Mouse (Mus musculus) cortical plate, adult 2 months (tissue): ENCODE measurements at regions not wholly inside any gene's neighbourhood (a gene's known extent, or its start where the extent isn't known, plus 50 kb on each side); places are given as distances from the start of the nearest gene placed in this dataset.

ENCODE experiments used
- H3K27ac ChIP-seq: fragments of 200-500 bp; 2 replicates; pipeline ENCODE4 v1.5.1; 2012; ENCODE audit warnings: low read length, control low read depth, inconsistent platforms; ENCODE audit not compliant: insufficient read depth
- H3K4me1 ChIP-seq: fragments of 200-500 bp; 2 replicates; pipeline ENCODE4 v1.6.1; 2011; ENCODE audit warnings: low read length; ENCODE audit not compliant: control insufficient read depth, insufficient read depth
- H3K4me3 ChIP-seq: fragments of 200-500 bp; 2 replicates; pipeline ENCODE4 v1.5.1; 2011; ENCODE audit warnings: mild to moderate bottlenecking, low read length, control low read depth; ENCODE audit not compliant: insufficient read depth
- CTCF ChIP-seq: fragments of 200-500 bp; IDR thresholded peaks from 2 replicates; pipeline ENCODE4 v1.5.1; 2011; ENCODE audit warnings: mild to moderate bottlenecking, control low read depth, low read length; ENCODE audit not compliant: insufficient read depth; ENCODE audit errors: extremely low read depth
- POLR2A ChIP-seq: fragments of 200-500 bp; IDR thresholded peaks from 2 replicates; pipeline ENCODE4 v1.6.1; 2011; ENCODE audit warnings: mild to moderate bottlenecking, low read length, control low read depth; ENCODE audit not compliant: insufficient read depth; ENCODE audit errors: extremely low read depth

DNA sequence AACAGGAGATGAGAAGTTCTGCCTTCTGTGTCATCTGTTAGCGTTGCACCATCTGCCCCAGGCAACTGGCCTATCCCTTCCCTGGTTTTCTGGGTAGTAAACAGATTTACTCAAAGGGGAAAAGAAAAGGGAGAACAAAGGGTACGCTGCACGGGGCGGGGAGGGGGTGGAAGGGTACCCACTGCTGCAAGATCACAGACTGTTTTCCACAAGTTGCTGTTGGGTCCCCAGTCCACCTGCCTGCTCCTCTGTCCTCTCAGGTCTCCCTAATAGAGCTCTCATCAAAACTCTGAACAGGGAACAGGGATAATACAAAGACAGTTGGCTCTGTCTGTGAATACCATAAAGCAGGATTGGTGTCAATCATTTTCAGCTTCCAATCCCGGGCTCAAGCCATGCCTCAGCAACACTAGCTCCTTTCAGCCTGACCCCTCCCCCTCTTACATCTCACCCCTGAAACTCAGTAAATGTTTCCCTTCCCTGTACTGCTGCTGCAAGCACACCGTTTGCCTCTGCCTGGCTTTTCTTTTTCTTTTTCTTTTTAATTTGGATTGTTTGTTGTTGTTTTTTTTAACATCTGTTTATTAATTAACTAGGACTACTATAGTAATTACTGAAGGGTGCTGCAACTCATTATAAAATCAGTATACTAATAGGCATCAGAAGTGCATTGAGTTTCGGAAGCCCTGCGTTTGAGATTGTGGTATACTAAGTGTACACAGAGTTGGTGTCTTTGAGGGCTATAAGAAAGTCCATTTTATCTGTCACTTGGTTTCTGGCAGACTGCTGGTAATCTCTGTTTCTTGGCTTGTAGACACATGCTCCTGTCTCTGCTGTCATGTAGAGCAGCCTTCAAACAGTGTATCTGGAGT lies 244.0 kb upstream of the Cited2 start:
- no peak overlapping the region for H3K27ac ChIP-seq
- TF ChIP-seq CTCF (no peak), POLR2A (no peak)

DNA sequence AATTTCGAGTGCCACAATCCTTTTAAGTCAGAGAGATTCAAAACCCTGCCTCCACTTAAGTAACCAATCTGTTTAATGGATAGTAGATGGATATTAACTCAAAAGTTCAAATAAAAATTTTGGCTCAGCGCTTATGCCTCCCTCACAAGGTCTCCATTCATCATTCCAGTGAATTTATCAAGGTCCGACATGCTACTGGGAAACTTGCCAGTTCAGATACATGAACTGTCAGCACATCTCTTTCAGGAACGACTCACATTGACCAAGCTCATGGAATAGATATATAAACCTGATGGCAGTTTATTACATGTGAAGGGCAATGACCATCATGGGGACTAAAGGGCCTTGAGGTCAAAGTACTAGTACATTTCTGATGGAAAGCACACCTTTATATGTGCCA lies 240.3 kb upstream of the Cited2 start:
- TF ChIP-seq CTCF = no peak
- no peak for TF ChIP-seq POLR2A
- Histone ChIP-seq H3K4me1 (peaks cover 1% of the 10 kb centered on the region; the same call in 1 of the 2 replicates), H3K27ac (no peak overlapping the region)

More for the DNA sequence above, 244.0 kb upstream of the Cited2 start:
- Histone ChIP-seq H3K4me1 (no peaks in the 10 kb centered on the region), H3K4me3 (no peak overlapping the region)

DNA sequence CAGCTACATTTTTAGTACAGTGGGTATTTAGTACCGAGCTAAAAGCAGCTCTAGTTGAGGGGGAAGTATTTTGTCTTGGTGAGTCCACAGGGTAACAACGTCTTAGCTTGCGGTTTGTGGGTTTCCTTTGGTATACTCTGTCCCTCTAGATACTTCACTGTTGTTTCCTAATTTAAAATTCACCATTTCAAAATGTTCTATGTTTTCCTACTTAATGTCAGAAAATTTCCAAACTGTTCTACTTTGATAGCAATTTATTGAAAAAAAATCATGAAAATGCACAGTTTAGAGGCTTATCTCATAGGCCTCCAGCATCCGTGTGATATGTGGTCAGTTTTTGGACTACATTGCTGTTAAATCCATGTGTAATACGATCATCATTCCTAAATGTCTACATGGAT lies 238.0 kb upstream of the Cited2 start:
- Histone ChIP-seq H3K4me1 (peaks cover 1% of the 10 kb centered on the region; the same call in 1 of the 2 replicates), H3K4me3 (no peak overlapping the region), H3K27ac (no peak overlapping the region)
- TF ChIP-seq CTCF = no peak
- TF ChIP-seq POLR2A = no peak

More for the DNA sequence above, 240.3 kb upstream of the Cited2 start:
- H3K4me3 ChIP-seq = no peak overlapping the region

DNA sequence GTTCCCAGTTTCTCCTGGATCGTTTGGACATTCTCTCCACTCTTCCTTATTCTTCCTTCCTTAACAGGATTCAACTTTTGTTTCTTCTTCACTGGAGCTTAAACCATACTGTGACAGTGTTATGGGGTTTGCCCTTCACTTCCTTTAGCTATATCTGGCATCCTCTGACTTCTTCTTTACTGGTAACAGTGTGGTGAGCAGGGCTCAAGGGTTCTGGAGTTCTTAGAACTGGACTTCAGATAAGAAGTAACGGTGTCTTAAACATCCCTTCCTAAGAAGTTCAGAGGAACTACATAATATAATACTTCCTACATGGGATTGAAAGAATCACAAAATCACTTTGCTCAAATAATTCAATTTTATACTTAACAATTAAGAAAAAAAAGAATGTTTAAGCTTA lies 237.5 kb upstream of the Cited2 start:
- Histone ChIP-seq H3K4me3 (no peak overlapping the region), H3K4me1 (peaks cover 1% of the 10 kb centered on the region; the same call in 1 of the 2 replicates), H3K27ac (no peak overlapping the region)
- TF ChIP-seq CTCF = no peak
- TF ChIP-seq POLR2A = no peak

DNA sequence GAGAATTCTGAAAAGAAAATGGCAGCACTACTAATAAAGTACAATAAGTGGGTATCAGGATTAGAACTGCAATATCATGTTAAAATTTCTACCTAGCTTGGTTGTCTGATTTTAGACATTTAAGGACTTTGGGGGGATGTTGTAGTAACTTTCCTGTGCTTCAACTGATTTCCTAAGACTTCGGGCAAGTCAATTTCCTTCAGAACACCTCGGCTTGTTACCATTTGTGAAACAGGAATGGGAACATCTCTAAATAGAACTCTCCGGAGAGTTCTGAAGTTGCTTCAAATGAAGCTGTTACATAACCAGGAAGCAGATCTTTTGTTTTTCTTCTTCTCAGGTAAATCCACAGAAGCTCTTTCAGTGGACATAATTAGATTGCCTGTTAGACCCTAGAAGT lies 237.0 kb upstream of the Cited2 start:
- Histone ChIP-seq H3K4me3 (no peak overlapping the region), H3K4me1 (peaks cover 1% of the 10 kb centered on the region; the same call in 1 of the 2 replicates), H3K27ac (no peak overlapping the region)
- TF ChIP-seq POLR2A = no peak
- TF ChIP-seq CTCF = no peak

DNA sequence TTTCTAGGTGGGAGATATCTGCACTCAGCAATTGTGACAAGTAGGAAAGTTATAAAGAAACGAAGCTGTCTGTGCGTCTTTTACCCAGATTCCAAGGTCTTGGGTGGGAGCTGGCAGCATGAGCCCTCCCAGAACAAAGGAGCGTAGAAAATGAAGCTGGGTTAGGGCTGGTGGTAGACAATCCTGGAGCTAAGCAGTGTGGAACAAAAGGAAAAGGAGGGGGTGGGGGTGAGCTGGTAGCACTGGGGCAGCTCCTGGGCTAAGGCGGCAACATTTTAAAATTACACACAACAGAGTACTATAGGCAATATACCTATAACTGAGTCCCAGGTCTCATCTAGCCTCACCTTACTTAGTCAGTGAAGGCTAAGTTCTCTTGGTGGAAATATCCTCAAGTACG lies 235.6 kb upstream of the Cited2 start:
- TF ChIP-seq POLR2A (no peak), CTCF (no peak)
- no peak overlapping the region for H3K4me3 ChIP-seq

DNA sequence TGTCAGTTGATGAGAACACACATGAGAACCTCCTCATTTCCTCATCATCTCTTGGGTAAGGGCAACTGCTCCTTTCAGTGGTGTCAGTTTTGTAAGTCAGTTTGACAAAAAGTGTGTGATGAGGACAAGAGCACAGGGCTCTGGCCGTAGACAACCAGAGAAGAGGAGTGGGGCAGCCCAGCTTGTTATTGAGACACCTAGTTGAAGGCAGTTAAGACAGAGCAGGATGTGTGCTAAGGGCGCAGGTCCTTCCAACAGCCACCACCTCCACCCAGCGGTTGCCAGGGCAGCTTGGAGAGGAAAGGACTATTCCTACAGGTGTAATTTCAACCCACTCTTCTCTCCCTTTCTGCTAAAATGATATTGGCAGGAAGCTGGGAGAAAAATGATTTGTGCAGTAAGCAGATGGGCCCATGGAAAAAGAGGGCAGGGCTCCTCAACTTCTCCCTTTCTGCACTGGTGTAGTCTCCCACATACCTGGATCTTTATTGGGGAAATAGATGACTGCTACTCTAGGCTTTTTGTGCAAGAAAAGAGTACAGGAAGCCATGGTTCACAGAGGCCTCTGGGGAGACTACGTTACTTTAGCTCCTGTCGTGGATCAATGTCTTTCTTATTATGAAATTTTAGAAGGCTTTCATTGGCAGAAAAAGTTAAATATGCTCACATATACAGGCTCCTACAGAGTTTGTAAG lies 231.3 kb upstream of the Cited2 start:
- H3K4me3 ChIP-seq = no peak overlapping the region
- TF ChIP-seq POLR2A = no peak
- no peak for TF ChIP-seq CTCF
- no peaks in the 10 kb centered on the region for H3K4me1 ChIP-seq
- no peak overlapping the region for H3K27ac ChIP-seq

More for the DNA sequence above, 235.6 kb upstream of the Cited2 start:
- H3K4me1 ChIP-seq = peaks cover 1% of the 10 kb centered on the region; the same call in 1 of the 2 replicates
- no peak overlapping the region for H3K27ac ChIP-seq

DNA sequence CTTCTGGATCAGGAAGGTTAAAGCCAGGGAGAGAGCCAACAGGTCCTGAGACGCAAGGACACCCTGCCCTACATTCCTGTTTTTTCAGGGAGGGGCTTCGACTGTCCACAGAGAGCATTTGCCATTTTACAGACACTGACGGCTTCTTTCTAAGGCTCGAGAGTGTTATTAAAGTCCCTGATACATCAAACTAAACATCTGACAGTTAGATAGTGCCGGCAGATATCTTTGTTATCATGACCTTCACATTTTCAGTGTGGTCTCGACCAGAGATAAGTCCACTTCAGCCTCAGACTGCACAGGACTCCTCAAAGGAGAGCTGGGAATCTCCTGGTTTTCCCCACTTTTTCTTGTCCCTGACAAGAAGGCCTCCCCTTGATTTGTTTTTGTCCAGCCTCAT lies 229.9 kb upstream of the Cited2 start:
- Histone ChIP-seq H3K4me3 (no peak overlapping the region), H3K27ac (no peak overlapping the region), H3K4me1 (no peaks in the 10 kb centered on the region)
- no peak for TF ChIP-seq CTCF
- TF ChIP-seq POLR2A = no peak

DNA sequence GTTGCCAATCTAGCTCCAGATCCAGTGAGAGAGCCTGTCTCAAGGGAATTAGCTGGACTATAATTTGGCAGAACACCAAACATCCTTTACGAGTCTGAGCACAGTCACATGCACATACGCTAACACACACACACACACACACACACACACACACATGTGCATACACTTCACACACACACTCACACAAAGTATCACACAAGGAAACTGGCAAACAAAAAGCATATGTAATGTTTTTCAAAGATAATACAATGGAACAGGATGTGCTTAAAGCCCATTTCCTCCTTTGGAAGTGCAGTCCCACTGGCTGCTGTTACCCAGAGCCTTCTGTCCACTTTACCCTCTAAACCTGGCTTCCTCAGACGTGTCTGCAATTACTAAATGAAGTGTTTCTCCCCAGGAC lies 226.2 kb upstream of the Cited2 start:
- no peak overlapping the region for H3K4me3 ChIP-seq
- H3K4me1 ChIP-seq = no peaks in the 10 kb centered on the region
- TF ChIP-seq CTCF = no peak
- no peak for TF ChIP-seq POLR2A
- H3K27ac ChIP-seq = no peak overlapping the region
